Mouse (Mus musculus): Measurements from ENCODE around the gene Gm4631.
"Not testable (repeated sequence)": the region's sequence is repeated elsewhere in the genome, so short reads cannot be mapped to it uniquely, and the experiment has no call there.

- TF ChIP-seq EP300 (IDR thresholded peaks at IDR 0.05; ENCODE audit: insufficient read depth, low read depth, low read length); POLR2A (IDR thresholded peaks at IDR 0.05; ENCODE audit: insufficient read depth, low read depth, low read length); CTCF (IDR thresholded peaks at IDR 0.05): not testable (repeated sequence)
These were observed at the start of gene Gm4631 for GRCm38 (mm10) chr2:175338097-175338496.

Measured in heart, adult 2 months (tissue).